Mouse (Mus musculus): Measurements from ENCODE around the gene Sgcd.
"Not testable (repeated sequence)": the region's sequence is repeated elsewhere in the genome, so short reads cannot be mapped to it uniquely, and the experiment has no call there.

Gene Sgcd

DNA sequence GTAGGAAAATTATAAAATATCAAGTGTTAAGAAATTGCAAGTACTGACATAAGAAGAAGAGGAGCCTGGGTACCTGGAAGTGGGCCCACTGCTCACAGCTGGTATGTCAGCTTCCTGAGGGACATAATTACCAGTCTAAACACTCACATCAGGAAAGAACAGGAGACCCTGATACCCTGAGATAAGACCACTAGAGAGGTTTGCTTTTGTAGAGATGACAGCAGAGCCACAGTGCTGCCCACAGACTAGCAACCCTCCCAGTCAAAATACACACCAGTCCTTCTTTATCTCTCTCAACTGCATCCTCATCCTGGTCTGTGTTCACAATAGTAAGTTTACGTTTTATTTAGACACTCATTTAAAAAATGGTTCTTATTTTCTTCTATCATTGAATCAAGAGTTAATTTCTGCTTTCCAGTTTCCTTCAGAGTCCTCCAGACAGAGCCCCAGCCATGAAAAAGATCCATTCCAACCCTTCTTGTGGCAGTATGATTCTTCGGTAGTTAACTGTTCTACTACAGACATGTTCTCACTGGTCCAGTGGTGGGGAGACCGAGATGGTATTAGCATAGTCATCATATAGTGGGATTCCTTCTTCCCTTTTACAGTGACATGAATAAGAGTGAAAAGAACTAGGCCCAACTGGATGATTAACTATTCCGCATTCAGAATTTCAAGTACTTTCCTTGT, 211.4 kb downstream of the Sgcd start:
- DNase-seq (ENCODE audit: inconsistent age in 2 of 2, low spot score in 1 of 2): no peak

DNA sequence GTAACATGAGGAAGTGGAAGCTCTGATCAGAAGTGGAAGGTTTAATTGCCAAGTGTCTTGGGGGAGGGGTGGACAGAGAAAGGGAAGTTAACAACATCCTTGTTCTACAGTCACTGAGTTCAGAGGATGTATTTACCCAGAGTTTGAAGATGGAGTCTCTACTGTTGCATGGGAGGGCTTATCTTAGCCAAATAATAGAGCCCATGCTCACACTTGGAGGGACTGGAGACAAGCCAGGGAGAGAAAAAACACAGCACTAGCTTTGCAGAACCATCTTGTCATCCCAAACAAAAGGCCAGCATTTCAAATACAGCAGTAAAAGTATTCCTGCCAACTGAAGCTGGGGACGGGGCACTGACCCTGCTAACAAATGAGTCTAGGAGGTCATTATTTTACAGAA, 212.8 kb downstream of the Sgcd start:
- no peak for DNase-seq (ENCODE audit: inconsistent age in 2 of 2, low spot score in 1 of 2)

DNA sequence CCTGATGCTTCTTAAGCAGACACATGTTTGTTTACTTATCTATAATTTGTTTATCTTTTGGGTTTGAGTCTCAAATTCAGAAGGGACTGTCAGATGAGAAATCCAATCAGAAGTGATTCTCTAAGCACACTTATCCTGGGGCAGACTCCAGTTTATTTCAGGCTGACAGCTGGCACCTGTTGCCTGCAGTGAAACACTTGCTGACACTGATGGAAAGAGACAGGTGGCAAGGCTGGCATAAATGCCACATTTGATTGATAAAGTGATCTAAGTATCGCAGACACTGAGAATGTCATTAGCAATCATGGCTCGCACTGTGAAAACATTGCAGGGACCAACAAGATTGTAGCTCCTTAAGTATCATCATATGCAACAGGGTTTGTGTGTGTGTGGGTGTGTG, 222.9 kb downstream of the Sgcd start:
- DNase-seq (ENCODE audit: inconsistent age in 2 of 2, low spot score in 1 of 2): no peak

DNA sequence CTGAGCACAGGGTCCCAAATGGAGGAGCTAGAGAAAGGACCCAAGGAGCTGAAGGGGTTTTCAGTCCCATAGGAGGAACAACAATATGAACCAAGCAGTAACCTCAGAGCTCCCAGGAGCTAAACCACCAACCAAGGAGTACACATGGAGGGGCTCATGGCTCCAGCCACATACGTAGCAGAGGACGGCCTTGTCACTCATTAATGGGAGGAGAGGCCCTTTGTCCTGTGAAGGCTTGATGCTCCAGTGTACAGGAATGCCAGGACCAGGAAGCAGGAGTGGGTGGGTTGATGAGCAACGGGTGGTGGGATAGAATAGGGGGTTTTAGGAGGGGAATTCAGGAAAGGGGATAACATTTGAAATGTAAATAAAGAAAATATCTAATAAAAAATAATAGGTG, 225.2 kb downstream of the Sgcd start:
- not testable (repeated sequence) for DNase-seq (ENCODE audit: inconsistent age in 2 of 2, low spot score in 1 of 2)

DNA sequence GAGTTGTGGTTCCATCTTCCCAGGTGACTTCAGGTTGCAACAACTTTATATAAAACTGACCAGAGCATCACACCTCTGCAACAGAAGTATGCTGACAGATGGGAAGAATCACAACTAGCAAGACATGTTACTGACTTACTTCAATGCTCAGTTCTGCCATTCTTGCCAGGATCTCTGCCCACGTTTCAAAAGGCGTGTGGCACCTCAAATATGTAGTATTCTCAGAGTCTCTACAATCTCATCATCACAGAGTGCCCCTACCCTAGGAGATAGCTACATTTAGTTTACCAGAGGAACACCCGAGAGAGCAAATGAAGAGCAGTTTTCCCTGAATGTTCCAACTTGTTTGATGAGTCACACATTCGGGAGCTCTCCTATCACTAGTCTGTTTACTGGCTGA, 229.8 kb downstream of the Sgcd start:
- DNase-seq (ENCODE audit: inconsistent age in 2 of 2, low spot score in 1 of 2): no peak

DNA sequence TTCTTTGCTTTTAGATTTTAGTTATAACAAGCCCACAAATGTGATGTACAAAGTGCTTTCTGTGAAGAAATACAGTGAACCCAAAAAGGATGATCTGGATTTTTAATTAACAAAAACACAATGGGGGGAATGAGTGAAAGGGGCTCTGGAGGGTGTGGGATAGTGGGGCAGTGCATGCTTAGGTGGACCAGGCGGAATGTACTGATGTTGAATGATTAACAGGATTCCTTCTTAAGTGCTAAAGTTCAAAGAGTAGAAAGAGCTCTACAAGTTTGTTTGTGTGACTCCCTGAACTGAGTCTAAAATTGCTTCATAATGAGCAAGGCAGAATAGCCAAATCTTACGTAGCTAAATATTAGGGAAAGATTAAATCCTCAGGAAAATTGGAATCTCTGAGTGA, 246.0 kb downstream of the Sgcd start:
- DNase-seq (ENCODE audit: inconsistent age in 2 of 2, low spot score in 1 of 2): no peak

DNA sequence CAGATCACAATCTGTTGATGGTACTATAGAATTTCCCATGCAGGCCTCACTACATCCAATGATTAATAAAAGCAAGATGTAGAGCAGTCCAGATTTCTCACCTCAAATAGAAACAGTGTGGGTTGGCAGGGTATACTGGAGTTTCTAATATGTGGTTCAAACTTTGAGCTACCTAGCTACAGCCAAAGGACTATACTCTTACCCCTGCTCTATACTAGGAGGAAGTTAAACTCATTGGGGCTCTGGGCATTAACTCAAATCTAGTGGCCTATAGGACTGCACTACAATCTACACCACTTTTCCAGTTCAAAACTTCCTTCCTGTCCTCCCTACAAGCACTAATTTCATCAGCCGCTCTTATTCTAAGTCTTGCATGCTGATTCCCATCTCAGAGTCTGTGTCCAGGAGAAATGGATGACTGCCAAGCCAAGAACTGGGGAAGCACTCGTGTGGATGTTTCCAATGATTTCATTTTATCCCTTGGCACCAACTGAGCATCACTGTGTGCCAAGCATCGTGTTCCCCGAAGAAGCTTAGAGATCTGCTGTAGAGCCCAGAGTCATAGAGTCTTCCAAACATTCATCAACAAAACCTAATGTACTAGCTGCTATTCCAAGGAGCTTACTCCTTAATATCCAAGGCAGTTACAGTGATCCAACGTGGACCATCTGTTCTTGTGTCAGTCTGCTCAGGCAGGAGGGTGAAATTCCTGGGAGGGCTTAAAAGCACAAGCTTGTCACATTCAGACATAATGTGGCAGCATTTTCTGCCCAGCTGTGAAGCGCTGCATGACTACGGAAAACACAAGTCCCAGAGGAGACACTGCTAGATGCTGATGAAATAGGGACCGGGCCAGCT, 283.6 kb downstream of the Sgcd start:
- no peak for DNase-seq (ENCODE audit: inconsistent age in 2 of 2, low spot score in 1 of 2)

DNA sequence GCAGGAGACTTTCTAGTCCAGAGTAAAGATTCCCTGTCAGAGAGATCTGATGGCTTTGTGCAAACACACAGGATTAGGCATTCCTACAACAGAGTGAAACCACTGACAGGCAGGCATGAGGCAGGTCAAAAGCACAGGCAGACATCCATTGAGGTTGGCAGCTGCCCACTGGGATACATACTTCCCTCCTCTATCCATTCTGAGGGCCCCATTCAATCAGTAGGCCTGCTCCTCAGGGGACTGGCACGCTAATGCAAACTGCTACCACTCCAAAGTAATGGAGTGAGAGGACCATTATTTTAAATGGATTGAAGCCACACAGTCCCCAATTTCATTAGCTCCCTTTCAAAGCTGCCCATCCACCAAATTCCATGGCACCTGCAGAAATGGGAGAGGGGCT, 293.2 kb downstream of the Sgcd start:
- DNase-seq (ENCODE audit: inconsistent age in 2 of 2, low spot score in 1 of 2): no peak

DNA sequence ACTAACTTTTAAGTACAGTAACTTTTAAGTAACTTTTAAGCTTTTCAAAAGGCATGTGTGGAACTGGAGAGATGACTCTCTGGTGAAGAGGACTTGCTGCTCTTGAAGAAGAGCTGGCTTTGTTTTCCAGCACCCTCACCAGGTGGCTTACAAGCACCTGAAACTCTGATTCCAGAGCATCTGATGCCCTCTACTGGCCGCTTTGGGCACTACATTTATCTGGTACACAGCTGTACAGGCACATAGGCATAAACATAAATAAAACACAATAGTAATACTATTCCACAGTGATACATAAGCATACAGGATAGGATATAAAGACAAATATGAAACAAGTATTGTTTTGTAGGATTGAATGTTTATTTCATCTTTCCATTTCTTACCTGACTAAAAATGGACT, 330.6 kb downstream of the Sgcd start:
- DNase-seq (ENCODE audit: inconsistent age in 2 of 2, low spot score in 1 of 2): peak; percentile 7 to 66

DNA sequence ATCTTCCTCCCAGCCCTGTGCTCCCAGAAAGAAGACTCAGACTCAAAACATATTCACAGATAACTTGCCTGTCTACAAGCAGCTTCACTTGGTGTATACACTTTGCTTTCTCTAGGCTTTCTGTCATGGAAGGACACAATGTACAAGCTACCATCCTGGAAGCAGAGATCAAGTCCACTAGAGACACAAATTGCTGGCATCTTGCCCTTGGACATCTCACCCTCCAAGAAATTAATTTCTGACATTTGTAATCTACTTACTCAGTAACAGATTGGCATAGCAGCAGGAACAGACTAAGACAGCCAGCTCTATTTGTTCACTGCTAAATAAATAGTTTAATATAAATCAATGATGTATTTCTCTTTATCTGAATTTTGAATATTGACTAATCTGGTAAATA, 342.9 kb downstream of the Sgcd start:
- DNase-seq (ENCODE audit: inconsistent age in 2 of 2, low spot score in 1 of 2): no peak

DNA sequence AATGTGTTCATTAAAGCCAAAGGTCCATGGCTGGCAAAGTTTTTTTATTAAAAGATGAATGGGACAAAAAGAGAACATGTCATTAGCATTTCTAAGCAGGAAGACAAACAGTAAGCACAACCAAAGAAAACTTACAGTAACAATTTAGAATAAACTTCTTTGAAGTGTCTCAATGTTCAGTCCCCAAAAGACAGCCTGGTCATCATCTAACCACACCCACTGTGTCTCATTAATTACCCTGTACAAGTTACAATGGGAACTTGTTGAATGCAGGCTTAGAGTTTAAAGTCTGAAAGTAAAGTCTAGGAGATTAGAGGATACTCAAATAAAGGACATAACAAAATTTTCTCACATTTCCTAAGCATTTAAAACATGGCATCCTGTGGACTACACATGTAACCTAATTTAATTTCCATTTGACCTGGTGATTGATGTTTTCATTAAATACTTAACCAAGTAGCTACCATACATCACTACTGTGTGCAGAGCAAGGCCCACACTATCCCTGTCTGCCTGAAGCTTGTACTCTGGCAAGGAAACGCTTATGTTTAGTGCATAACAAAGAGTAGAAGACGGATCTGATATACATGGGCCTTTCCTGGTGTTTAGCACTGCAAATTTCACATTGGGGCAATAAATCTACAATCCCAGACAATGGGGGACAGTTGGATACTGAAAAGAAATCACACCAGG, 347.1 kb downstream of the Sgcd start:
- no peak for DNase-seq (ENCODE audit: inconsistent age in 2 of 2, low spot score in 1 of 2)

DNA sequence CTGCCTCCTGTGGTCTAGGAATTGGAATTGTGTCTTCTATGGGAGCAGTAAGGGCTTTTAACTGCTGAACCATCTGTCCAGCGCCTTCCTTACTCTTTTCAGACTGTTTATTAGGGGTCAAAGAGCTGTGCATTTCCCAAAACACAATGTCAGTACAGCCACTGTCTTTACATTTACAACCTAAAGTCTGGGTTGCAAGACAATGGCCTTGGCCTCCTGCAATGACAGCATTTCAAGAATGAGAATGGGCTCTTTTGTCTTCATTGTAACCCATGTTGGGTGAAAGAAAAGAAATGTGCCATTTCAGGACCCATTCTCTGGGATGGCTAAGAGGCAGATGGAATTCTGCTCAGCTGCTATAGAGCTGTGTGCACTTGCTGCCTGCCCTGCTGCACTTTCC, 348.2 kb downstream of the Sgcd start:
- DNase-seq (ENCODE audit: inconsistent age in 2 of 2, low spot score in 1 of 2): no peak

DNA sequence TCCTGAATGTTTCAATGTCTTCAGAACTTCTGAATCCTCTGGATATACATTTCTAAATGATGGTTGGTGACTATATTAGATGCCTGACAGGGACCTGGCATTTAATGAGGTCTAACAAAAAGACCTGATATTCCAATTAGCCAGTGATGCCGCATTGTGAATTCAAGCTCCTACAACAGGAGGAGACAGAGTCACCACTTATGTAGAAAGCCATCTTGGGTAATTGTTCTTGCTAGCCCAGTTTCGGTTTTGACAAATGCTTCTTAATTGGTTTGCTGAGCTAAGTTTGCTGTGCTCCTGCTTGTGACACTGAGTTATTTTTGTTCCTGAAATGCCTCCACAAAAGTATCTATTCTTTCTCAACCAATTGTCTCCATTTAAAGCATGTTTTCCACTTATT, 358.6 kb downstream of the Sgcd start:
- no peak for DNase-seq (ENCODE audit: inconsistent age in 2 of 2, low spot score in 1 of 2)

DNA sequence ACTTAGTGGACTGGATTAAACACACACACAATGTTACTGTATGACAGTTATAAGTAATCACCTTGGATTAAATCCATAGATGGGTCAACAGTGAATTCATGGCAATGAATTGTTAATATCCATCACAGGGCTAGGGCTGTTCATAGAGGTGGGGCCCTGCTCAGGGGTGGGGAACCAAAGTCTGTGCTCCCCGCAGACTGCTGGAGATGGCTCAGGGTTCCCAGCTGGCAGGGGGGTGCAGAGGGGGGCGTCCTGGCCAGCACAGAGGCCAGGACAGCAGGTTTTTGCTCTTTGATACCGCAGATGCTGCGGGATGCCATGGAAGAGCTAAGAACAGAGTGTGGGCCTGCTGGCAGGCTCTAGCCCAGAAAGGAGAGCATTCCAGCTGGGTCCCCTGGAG, 378.9 kb downstream of the Sgcd start:
- DNase-seq (ENCODE audit: inconsistent age in 2 of 2, low spot score in 1 of 2): no peak

DNA sequence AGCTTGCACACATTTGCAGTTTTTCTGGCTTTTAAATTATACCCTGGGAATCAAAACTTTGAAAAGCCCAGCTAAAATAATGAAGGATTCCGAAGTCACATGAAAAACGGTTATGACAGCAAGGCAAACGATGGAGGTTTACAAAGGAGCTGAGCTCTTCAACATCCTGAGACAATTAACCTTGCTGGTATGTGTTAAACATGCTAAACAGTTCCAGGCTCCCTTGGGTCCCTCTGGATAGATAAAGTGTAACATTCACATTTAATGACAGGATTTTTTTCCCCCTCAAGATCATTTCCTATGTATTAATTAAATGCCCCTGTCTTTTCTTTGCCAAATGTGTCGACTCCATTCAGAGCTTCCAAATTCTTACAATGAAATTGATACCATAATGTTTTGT, 414.1 kb downstream of the Sgcd start:
- DNase-seq (ENCODE audit: inconsistent age in 2 of 2, low spot score in 1 of 2): no peak

DNA sequence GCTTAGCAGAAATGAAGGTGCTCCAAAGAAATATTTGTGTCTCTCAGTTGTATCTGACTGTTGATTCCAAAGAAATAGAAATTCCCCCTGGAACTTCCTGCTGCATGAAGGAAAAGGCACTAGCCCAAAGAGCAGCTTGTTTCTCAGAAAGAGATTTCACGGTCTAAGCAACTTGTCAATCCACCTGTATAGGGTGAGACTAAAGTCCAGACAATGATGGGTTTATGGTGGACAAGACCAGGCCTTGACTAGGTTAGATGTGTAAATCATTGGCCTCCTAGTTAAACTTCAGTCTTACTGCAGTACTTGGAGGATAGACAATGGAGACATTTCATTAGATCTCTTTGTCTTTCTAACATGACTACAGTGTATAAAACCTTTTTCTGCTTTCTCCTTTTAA, 420.3 kb downstream of the Sgcd start:
- no peak for DNase-seq (ENCODE audit: inconsistent age in 2 of 2, low spot score in 1 of 2)

DNA sequence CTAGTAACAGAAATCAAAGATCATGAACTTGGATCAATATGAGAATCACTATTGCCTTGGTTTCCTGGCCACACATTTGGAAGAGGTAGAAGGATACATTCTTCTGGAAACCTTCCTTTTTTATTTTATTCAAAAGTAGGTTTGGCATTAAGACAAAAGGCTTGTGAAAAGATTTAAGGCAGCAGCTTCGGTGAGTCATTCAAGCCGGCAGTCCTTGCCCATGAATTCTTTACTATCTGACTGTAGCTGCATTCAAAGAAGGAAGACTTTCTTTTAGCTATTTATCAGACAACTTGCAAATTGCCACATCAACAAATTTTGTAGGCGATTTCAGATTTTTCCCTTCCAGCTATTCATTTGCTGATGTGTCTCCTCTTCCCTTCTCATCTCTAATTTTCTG, 422.6 kb downstream of the Sgcd start:
- DNase-seq (ENCODE audit: inconsistent age in 2 of 2, low spot score in 1 of 2): peak; percentile 3 to 52

DNA sequence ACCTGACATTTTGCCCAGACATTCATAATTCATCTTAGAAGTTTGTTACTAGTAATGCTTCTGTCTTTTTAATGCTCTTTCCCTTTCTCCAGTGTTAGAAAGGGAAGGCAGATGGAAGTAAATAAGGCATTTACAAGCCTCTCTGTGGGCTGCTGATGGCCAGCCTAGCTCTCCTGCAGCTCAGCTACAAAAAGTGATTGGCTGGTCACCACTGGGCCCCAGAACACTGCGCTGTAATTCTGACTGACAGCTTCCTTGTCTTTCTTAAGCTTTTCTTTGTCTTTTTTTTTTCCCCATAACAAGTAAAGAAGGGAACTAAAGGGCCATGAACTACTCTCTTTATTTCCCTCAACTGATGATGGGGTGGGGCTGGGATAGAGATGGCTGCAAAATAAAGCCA, 463.9 kb downstream of the Sgcd start:
- no peak for DNase-seq (ENCODE audit: inconsistent age in 2 of 2, low spot score in 1 of 2)

DNA sequence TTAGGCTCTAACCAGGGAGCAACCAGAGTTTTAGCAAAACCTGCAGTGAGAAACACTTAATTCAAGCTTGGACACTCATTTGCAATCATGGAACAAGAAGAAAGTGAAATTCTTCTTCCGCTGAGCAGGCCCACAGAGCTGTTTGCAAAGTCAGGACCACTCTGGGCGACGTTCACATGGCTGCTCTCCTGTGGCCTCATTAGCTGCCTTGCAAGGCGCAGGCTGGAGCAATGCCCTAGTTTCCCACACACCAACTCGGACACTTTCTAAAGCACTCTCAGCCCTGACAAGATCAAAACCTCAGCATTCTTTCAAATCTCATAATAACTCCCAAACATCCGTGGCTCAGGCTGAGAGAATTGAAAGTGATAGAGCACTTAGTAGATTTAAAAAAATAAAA, 480.7 kb downstream of the Sgcd start:
- no peak for DNase-seq (ENCODE audit: inconsistent age in 2 of 2, low spot score in 1 of 2)

DNA sequence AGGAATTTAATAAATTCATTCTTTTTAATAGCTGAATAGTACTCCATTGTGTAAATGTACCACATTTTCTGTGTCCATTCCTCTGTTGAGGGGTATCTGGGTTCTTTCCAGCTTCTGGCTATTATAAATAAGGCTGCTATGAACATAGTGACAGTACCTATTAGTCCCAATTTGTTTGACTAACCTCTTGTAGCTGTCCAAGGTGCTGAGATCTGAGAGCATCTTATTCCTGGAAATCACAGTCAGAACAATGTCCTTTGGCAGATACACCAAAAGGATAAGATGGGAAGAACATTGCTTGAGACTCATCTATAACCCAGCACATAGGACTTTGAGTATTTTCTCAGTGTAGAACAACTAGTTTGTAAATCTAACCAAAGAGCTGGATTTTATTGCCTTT, 485.5 kb downstream of the Sgcd start:
- not testable (repeated sequence) for DNase-seq (ENCODE audit: inconsistent age in 2 of 2, low spot score in 1 of 2)

DNA sequence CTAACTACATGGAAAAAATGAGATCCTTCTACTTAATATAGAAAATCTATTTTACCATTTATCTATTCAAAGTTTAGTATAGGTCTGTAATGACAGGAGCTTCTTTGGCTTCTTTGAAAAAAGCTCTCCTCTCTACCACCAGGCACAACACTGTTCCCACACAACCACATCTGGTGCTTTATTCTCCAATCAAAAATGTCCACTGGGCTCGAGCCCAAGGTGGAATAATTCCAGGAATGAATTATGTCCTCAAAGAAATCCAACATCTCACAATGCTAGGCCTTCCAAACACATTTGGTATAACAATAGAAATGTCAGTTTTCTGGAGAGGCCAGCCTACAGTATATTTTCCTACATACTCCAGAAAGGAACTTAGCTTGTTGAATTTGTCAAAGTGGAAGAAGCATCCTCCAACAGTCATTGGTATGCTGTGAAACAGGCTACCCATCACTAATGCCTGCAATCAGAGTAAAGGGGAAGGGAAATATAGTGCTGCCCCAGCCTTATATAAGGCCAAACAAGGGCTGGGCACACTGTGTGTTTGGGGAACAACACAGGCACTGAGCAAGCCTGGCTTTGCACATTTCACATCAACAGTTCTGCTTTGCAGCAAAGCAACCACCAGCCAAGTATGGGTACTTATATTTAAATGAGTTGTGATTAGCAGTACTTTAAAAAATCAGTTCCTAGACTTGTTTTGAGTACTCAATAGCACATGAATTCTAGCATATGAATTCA, 515.1 kb downstream of the Sgcd start:
- no peak for DNase-seq (ENCODE audit: inconsistent age in 2 of 2, low spot score in 1 of 2)
